Mouse (Mus musculus) spleen, postnatal 36 days (tissue): Measurements from ENCODE around the gene Cd28.

Experiments
- DNase-seq, 2 experiments: peaks; one replicate each; pipeline ENCODE4 v3.0.0; 2022; ENCODE audit warnings: low spot score in 2 of 2, mixed read lengths in 1 of 2

Cd28 gene

GRCm38 (mm10) chr1:60750201-60750765 lies 33.7 kb downstream of the Cd28 start:
- no peak for DNase-seq

GRCm38 (mm10) chr1:60751011-60751410 lies 34.4 kb downstream of the Cd28 start:
- DNase-seq = no peak

GRCm38 (mm10) chr1:60752986-60753385 lies 36.4 kb downstream of the Cd28 start:
- no peak for DNase-seq

GRCm38 (mm10) chr1:60753981-60754380 lies 37.4 kb downstream of the Cd28 start:
- no peak for DNase-seq

- DNase-seq = no peak
Measured at GRCm38 (mm10) chr1:60755391-60756243, 39.0 kb downstream of the Cd28 start.

- no peak for DNase-seq
Measured at GRCm38 (mm10) chr1:60757631-60758030, 41.0 kb downstream of the Cd28 start.

- DNase-seq = peak in 1 of 2 experiments; percentile 19
Measured at GRCm38 (mm10) chr1:60758226-60758625, 41.6 kb downstream of the Cd28 start.

GRCm38 (mm10) chr1:60759563-60760335 lies 43.1 kb downstream of the Cd28 start:
- DNase-seq = no peak

GRCm38 (mm10) chr1:60760475-60760874 lies 43.9 kb downstream of the Cd28 start:
- no peak for DNase-seq

- DNase-seq = no peak
Measured at GRCm38 (mm10) chr1:60761528-60762171, 45.0 kb downstream of the Cd28 start.

- DNase-seq = no peak
Measured at GRCm38 (mm10) chr1:60762451-60762850, 45.9 kb downstream of the Cd28 start.

- DNase-seq = no peak
Measured at GRCm38 (mm10) chr1:60762916-60763315, 46.3 kb downstream of the Cd28 start.

GRCm38 (mm10) chr1:60771771-60772170 lies 55.2 kb downstream of the Cd28 start:
- no peak for DNase-seq

GRCm38 (mm10) chr1:60773231-60773630 lies 56.6 kb downstream of the Cd28 start:
- no peak for DNase-seq

- DNase-seq = no peak
Measured at GRCm38 (mm10) chr1:60776166-60776565, 59.6 kb downstream of the Cd28 start.

- DNase-seq = peak; percentile 28 to 32
Measured at GRCm38 (mm10) chr1:60776906-60777305, 60.3 kb downstream of the Cd28 start.

GRCm38 (mm10) chr1:60778465-60779115 lies 62.0 kb downstream of the Cd28 start:
- no peak for DNase-seq

GRCm38 (mm10) chr1:60779176-60779575 lies 62.6 kb downstream of the Cd28 start:
- no peak for DNase-seq

- no peak for DNase-seq
Measured at GRCm38 (mm10) chr1:60781666-60782065, 65.1 kb downstream of the Cd28 start.

- no peak for DNase-seq
Measured at GRCm38 (mm10) chr1:60793717-60794116, 77.1 kb downstream of the Cd28 start.

GRCm38 (mm10) chr1:60795677-60796205 lies 79.1 kb downstream of the Cd28 start:
- no peak for DNase-seq
